Mouse (Mus musculus) embryonic stem cell, embryonic (primary cell): ENCODE measurements around the gene Fbxl3.

ENCODE experiments used
- CTCF ChIA-PET, 4 experiments: fragments of 300-600 bp in 2 of 4; fragments of 350-600 bp in 2 of 4; sonication (Branson Sonifier 250); formaldehyde crosslinking; loops; one replicate each; lab custom pipeline; 2022; ENCODE audit warnings: inconsistent platforms in 2 of 4; lab: Charles Lee
- POLR2A ChIA-PET, 4 experiments: fragments of 300-600 bp in 2 of 4; fragments of 350-600 bp in 2 of 4; sonication (Branson Sonifier 250); formaldehyde crosslinking; loops; one replicate each; lab custom pipeline; 2022; ENCODE audit warnings: antibody characterized with exemption in 4 of 4, inconsistent platforms in 1 of 4; lab: Charles Lee

Fbxl3 gene

DNA sequence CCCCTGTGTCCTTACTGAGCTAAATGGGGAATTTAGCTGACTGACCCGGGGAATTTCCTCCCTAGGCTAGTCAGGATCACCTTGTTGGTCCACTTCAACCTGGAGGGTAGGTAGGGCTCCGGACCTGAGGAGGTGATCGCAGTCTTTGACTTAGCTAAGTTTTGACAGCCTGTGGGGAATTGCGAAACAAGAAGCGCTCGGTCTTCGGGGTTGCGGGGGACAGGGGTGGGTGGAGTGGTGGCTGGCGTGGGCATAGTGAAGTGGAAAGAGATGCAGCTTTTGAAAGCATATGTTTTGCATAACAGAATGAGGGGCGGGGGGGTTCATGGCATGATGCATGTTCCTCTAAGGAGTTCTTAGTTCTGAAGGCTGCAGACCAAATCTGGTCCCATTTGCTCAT lies 28.6 kb downstream of the Fbxl3 start:
- ChIA-PET POLR2A (interaction anchor here (0.6 to 8.0 kb wide), 25 partner anchors 8 to 1467 kb away, joined by 3 to 201 read pairs (median 4); partner anchors contain the start of genes Fbxl3 (in 2 of the 4) and Kctd12 (in 1 of the 4)), CTCF (interaction anchor here in 3 of 4 experiments (0.6 to 1.3 kb wide), 5 partner anchors 16 to 233 kb away, joined by 3 to 4 read pairs (median 3); no protein-coding TSS in a partner anchor)

DNA sequence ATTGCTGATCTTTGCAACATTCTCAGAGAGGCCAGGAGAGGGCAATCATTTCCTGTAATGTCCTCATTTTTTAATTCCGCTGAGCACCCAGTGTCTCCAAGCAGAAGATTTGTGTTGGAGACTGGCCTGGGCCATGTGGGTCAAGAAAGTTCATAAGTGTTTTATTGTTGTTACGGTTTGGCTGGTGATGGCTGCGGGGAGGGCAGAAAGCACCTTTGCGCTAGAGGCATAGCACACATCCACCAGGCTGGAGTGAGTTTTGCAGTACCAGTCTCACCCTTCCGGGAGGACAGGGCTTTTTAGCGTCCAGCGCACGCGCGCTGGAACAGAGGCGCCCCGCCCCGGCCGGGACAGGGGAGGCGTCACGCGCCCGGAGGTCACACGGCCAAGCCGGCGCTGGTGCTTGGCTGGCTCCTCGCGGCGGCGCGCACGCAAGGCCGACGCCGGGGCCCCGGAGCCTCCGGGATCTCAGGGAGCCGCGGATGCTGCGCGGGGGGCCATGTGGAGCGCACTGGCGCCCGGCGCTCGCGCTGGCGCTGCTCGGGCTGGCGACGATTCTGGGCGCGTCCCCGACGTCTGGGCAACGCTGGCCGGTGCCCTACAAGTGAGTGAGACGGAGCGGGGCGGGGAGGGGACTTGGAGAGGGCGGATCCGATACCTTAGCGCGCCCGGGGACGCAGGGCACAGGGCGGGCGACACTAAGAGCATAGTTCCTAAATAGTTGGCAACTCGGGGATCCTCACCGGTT lies 29.3 kb downstream of the Fbxl3 start, which contains the start of gene Cln5:
Cln5 (plus strand) TSS at position 353 of the 748 bp plus-strand sequence.
- POLR2A ChIA-PET: interaction anchor here (0.6 to 8.0 kb wide), 28 partner anchors 9 to 1466 kb away, joined by 3 to 201 read pairs (median 4); partner anchors contain the start of genes Fbxl3 (in 1 of the 4) and Kctd12 (in 1 of the 4)
- CTCF ChIA-PET: interaction anchor here in 2 of 4 experiments (0.6 to 1.3 kb wide), 5 partner anchors 17 to 233 kb away, joined by 3 to 7 read pairs (median 3); no protein-coding TSS in a partner anchor

DNA sequence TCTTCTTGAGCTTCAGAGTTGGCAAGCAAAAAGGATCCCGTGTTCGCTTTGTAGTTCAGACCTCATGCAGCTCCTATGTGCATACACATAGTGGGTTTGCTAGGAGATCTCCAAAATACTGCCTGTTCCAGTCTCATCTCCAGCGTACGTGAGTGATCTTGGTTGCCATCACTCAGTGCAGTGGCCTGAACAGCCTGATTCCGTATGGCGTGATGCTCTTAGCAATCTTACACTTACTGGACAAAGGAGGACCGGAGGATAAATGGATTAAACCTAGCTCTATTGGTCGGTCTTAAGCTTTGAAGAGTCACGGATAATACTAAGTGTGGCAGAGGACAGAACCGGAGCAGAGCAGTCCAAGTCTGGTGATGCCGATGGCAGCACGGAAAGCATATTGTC lies 29.9 kb downstream of the Fbxl3 start:
- ChIA-PET CTCF (interaction anchor here in 2 of 4 experiments (0.6 to 1.3 kb wide), 5 partner anchors 18 to 165 kb away, joined by 3 to 7 read pairs (median 4); no protein-coding TSS in a partner anchor), POLR2A (interaction anchor here in 2 of 4 experiments (0.6 to 8.0 kb wide), 12 partner anchors 15 to 1180 kb away, joined by 3 to 201 read pairs (median 4); partner anchors contain the start of gene Kctd12 (in 1 of the 2))

DNA sequence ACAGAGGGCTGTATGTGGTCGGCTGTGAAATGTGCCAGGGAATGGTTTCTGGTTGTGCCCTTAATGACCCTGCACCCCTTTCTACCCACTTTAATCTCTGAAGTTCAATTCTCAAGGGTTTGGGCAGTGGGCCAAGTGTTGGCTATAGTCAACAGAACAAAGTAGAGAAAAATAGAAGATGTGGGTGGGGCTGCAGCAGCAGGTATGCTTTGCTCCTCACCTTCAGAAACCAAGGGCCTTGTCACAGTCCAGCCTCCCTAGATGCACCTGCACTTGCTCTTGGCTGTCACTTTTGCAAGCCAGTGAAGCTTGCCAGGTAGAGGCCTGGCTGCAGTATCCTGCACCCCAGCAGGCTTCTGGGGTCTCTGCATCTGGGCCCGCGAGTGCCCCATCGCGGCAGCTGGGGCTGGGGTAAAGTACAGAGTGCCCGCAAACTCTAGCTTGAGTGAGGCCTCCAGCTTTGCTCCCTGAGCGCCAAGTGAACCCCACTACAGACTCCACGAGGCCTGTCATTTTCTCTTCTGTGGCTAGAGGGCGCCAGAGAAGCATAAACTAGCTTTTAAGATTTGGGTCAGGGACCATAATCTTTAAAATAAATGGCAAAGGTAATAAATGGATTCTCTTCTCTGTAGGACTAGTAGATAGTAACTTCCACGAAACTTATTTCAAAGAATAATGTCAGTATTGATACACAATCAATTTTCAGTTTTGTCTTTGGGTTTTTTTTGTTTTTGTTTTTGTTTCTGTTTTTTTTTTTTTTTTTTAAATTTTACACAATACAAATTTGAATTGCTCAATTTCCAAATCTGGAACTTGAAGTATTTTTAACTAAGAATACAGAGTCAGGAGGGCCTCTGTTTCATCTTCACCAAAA lies 33.8 kb downstream of the Fbxl3 start:
- CTCF ChIA-PET: interaction anchor here (0.5 to 1.9 kb wide), 44 partner anchors 8 to 1318 kb away, joined by 3 to 20 read pairs (median 4); partner anchors contain the start of gene Fbxl3 (in 1 of the 4)
- POLR2A ChIA-PET: interaction anchor here in 3 of 4 experiments (0.7 to 2.1 kb wide), 15 partner anchors 9 to 347 kb away, joined by 3 to 8 read pairs (median 3); partner anchors contain the start of gene Kctd12 (in 2 of the 3)

DNA sequence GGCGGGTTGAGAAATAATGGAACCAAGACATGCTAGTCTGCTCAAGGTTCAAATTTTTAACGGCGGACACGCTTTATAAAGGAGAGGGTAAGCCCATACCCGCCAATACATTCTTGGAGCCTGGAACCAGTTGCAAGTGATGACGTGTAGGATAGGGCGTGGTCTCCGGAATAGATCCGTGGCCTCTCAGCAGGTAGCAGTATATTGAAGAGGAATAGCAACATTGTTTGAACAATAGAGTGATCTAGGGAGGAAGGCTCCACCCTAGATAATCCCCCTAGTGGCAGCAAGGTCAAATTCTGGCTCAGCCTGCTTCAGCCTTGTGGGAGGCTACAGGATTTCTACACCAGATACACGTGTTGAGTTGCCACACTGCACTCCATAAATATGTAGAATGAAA lies 39.9 kb downstream of the Fbxl3 start:
- POLR2A ChIA-PET: interaction anchor here in 1 of 4 experiments (1.4 kb wide), 1 partner anchor 77 kb away, joined by 3 read pairs; the partner anchor contains the start of gene Kctd12

DNA sequence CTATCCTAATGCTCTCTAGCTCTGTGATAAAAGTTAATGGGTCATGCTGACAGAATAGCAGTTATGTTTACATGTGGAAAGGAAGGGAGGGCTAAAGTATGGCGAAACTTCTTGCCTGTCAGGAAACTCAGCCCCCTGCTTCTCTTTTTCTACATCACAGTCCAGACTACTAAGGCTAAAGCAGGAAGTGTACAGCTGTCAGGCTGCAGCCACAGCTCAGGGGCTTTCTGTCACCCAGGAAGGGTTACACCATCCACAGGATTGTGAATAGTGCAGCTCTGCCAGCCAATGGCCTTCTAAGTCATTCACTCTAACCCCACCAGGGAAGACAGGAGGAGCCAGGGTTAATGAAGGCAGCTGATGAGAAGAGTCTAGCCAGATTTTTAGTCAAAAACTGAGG lies 40.4 kb downstream of the Fbxl3 start:
- ChIA-PET POLR2A (interaction anchor here in 2 of 4 experiments (0.8 to 1.4 kb wide), 2 partner anchors 12 to 76 kb away, joined by 3 to 4 read pairs; partner anchors contain the start of gene Kctd12 (in 1 of the 2)), CTCF (interaction anchor here in 2 of 4 experiments (0.6 to 1.2 kb wide), 2 partner anchors 74 kb away, joined by 3 to 4 read pairs; no protein-coding TSS in a partner anchor)

More for the DNA sequence above, 39.9 kb downstream of the Fbxl3 start:
- CTCF ChIA-PET: interaction anchor here in 2 of 4 experiments (1.2 to 2.6 kb wide), 2 partner anchors 8 to 74 kb away, joined by 3 to 11 read pairs; no protein-coding TSS in a partner anchor

DNA sequence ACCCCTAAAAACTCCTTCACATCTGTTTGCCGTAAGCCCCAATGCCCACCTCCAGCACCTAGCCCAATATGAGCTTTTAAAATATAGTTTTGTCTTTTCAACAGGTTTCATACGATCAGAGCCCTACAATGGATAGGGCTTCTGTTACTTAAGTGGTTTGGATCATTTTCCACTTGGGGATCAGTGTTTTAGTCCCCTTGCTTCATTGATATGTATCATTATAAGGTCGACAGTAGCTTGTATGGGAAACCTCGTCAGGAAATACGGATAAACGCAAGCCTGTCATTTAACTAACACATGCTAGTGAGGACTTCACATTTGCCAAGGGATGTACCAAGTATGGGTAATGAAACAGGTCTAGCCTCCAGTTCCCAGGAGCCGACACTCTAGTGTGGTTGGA lies 42.8 kb downstream of the Fbxl3 start:
- ChIA-PET CTCF (interaction anchor here in 3 of 4 experiments (0.7 to 1.0 kb wide), 3 partner anchors 9 to 1280 kb away, joined by 3 to 5 read pairs (median 3); no protein-coding TSS in a partner anchor), POLR2A (interaction anchor here in 1 of 4 experiments (1.2 kb wide), 1 partner anchor 14 kb away, joined by 3 read pairs; no protein-coding TSS in a partner anchor)

DNA sequence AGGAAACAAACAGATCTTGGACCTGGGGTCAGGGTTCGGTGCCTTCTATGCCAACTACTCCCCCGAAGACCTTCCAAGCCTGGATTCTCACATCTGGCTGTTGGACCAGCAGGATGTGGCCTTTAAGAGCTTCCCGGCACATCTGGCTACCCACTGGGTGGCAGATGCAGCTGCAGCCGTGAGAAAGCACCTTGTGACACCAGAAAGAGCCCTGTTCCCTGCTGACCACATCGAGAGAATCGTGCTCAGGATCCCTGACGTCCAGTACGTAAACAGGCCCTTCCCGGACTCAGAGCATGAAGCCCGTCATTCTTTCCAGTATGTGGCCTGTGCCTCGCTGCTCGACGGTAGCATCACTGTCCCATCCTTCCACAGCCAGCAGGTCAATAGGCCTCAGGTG lies 44.6 kb downstream of the Fbxl3 start:
- ChIA-PET CTCF (interaction anchor here in 3 of 4 experiments (1.1 to 3.9 kb wide), 4 partner anchors 10 to 43 kb away, joined by 3 to 76 read pairs (median 6); no protein-coding TSS in a partner anchor), POLR2A (interaction anchor here in 3 of 4 experiments (0.5 to 1.1 kb wide), 3 partner anchors 11 to 40 kb away, joined by 3 read pairs; no protein-coding TSS in a partner anchor)

DNA sequence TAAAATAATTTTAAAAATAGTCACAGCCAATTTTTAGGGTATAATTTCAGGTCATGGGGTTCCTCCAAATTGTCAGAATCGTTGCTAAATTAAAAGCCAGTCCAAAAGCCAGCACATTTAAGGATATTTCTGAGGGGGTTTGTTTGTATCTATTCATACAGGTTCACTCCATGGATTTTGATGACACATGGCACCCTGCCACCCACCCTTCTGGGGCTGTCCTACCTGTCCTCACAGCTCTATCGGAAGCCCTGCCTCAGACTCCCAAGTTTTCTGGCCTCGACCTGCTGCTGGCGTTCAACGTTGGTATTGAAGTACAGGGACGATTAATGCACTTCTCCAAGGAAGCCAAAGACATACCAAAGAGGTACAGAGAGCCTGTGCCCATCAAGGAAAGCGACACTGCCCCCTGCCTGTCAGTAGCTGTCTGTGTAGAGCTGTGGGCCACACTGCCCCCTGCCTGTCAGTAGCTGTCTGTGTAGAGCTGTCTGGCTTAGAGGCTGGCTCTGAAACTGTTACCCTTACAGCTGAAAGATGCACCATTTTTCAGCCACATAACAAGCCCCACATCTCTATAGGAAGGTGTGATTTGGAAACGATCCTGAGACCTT lies 48.1 kb downstream of the Fbxl3 start:
- ChIA-PET CTCF (interaction anchor here (0.5 to 3.9 kb wide), 60 partner anchors 9 to 669 kb away, joined by 3 to 76 read pairs (median 4); partner anchors contain the start of gene Kctd12 (in 2 of the 4)), POLR2A (interaction anchor here (0.5 to 1.7 kb wide), 9 partner anchors 14 to 70 kb away, joined by 3 to 5 read pairs (median 3); partner anchors contain the start of genes Cln5 (in 1 of the 4) and Kctd12 (in 1 of the 4))

DNA sequence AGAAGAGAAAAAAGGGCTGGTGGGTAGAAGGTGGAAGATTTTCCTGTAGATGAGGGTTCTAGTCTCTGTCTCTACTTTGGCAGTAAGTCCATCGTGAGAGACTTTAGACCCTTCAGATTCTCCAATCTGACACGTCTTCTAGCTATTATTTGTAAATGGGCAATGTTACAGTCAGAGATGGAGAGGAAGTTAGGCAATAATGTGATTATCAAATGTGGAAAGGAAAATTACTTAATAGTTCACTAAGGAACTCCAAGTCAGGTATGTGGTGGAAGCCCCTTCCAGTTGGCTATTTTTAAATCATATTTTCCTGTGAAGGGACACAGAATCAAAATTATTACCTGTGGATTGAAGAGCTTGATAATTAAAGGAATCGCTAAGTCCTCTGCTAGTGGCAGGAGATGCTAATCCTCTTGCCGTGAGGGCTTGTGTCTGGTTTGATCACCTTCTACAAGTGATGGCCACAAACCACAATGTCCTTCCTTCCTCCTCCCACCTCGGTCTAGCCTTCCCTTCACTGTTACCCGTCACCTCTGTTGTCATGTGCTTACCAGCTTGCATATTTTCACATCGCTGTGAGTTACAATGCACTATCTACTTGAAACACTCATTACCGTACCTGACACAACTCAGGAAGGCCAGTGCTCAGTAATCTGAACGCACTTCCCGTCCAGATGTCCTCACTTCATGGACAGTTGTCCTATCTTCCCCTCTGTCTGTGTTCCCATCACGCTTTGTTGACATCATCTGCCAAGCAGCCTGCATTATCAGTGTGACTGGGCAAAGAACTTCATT lies 50.9 kb downstream of the Fbxl3 start:
- POLR2A ChIA-PET: no interaction called here
- CTCF ChIA-PET: interaction anchor here in 1 of 4 experiments (2.9 kb wide), 1 partner anchor 36 kb away, joined by 8 read pairs; no protein-coding TSS in a partner anchor

DNA sequence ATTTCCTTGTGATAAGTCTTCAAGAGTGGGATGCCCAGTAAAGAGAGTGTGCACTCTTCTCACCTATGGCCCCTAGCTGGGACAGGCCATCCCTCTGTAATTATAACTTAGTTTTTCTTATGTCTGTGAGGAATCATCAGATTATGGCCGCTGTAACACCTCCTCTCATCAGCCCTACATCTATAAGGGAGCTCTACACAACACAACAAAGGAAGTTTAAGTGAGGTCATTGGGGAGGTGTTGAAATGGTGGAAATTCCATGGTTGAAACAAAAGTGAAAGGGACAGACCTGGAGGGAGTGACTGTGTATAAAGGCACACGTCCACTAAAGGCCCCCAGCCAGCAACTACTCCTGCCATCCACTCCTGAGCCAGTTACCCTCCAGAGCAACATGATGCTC lies 52.7 kb downstream of the Fbxl3 start, which contains the start of gene Acod1:
Acod1 (plus strand) TSS at position 301 of the 400 bp plus-strand sequence.
- CTCF ChIA-PET: interaction anchor here in 1 of 4 experiments (2.9 kb wide), 1 partner anchor 34 kb away, joined by 8 read pairs; no protein-coding TSS in a partner anchor
- POLR2A ChIA-PET: no interaction called here

DNA sequence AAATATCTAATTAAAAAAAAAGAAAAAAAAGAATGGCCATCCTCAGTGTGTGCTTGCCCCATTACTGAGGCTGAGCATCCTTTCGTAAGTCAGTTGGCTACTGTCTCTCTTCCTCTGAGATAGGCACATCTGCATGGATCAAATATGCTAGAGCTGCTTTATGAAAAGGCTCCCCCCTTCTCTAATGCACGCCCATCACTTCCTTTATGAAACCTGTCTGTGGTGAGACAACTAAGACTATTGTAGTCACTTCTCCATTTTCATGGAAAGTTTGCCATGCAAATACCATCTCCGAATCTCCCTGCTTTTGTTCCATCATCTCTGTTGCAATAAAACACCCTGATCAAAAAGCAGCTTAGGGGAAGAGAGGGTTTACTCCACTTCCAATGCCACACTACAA lies 62.4 kb downstream of the Fbxl3 start:
- ChIA-PET POLR2A (interaction anchor here in 1 of 4 experiments (0.6 kb wide), 1 partner anchor 55 kb away, joined by 3 read pairs; the partner anchor contains the start of gene Kctd12), CTCF (interaction anchor here in 2 of 4 experiments (0.9 to 1.9 kb wide), 3 partner anchors 13 to 14 kb away, joined by 3 to 6 read pairs (median 4); no protein-coding TSS in a partner anchor)

DNA sequence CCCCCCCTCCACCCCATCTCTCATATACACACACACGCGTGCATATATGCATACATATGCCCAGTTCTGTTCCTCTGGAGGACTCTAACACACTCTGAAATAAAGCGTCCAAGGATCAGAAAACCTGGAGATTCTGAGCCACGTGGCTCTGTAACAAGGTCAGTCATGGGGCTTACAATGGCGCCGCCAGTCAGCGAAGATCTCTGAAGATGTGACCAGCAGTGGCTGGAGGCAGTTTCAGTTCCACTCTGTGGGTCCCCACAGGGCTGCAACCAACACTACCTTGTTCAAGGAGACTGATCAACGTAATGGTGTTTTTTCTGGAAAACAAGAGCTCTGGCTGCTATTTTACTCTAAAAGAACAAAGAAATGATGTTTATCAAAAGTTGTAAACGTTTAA lies 65.3 kb downstream of the Fbxl3 start:
- ChIA-PET POLR2A (interaction anchor here in 1 of 4 experiments (1.0 kb wide), 1 partner anchor 126 kb away, joined by 3 read pairs; no protein-coding TSS in a partner anchor), CTCF (interaction anchor here in 1 of 4 experiments (0.6 to 1.2 kb wide), 2 partner anchors 17 to 22 kb away, joined by 3 read pairs; no protein-coding TSS in a partner anchor)

DNA sequence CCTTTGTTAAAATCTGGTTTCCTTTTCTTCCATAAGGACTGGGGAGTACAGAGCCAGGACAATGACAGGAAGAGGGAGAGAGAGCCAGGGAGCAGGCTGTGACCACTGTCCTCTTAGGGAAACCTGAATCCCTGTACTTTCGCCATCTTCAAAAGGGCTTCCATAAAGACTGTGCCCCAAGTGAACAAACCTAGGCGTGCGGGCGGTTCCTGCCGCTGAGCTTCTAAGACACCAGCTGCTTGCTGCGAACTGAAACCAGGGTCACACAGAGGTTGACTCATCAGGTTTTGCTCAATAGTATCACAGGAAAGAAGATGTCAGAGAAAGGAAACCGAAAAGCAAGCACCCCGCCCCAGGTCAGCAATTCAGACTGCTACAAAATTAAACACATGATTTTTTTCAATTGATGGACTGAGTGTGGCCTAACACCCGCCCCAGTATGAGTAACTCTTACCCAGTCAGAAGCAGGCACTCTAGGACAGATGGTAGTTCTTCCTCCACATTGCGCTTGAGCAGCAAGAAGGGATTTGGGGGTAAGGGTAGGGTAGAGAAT lies 66.0 kb downstream of the Fbxl3 start:
- ChIA-PET CTCF (interaction anchor here in 3 of 4 experiments (0.7 to 1.1 kb wide), 3 partner anchors 18 to 40 kb away, joined by 3 to 10 read pairs (median 3); no protein-coding TSS in a partner anchor), POLR2A (no interaction called here)
